Mouse (Mus musculus) megakaryocyte, adult 5-6 weeks (primary cell): ENCODE results near the gene Enpp3. TPM values are rescaled to one million over a fixed set of nuclear protein-coding genes. Genes with fewer than 3 reads are reported as not detected.

ENCODE experiments used
- ATAC-seq: 2 replicates; pipeline ENCODE4 v1.8.0; 2016; ENCODE audit warnings: mild to moderate bottlenecking, inconsistent platforms; ENCODE audit not compliant: poor library complexity, severe bottlenecking
- total RNA-seq, 2 experiments: library from RNA; stranded (forward) in 1 of 2; stranded (reverse) in 1 of 2; fragments of 153-499, 151-499 nt in 1 of 2; fragments of 221-1000, 200-1000 nt in 1 of 2; gene quantifications; 2 replicates each; pipeline versions ENCODE4 v1.2.3 to v1.2.4; 2015 to 2017

Gene Enpp3
- total RNA-seq (2015) (0.14 TPM in 1 of 2 replicates, not detected in the other), total RNA-seq (2017) (0.20 TPM in 1 of 2 replicates, not detected in the other)

DNA sequence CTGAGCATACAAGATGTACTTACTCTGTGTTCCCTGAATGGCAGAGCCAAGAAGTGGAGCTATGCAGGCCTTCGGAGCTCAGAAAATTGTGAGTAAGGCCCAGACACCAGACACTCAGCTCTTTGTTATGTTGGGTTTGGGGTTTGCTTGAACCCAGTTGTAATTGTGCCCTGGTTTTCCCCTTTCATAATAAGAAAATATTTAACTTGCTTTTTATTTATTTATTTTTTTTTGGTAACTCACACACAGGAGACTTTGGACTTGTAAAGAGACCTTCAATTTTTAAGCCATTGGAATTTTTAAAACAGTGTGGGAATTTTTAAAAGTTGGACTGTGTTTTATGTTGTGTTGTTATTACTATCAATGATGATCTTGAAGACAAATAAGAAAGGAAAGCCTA, at the start of gene Enpp3:
Gene Enpp3, minus strand, starts transcription at position 148 of the 400 bp plus-strand sequence.
- ATAC-seq = no peak

DNA sequence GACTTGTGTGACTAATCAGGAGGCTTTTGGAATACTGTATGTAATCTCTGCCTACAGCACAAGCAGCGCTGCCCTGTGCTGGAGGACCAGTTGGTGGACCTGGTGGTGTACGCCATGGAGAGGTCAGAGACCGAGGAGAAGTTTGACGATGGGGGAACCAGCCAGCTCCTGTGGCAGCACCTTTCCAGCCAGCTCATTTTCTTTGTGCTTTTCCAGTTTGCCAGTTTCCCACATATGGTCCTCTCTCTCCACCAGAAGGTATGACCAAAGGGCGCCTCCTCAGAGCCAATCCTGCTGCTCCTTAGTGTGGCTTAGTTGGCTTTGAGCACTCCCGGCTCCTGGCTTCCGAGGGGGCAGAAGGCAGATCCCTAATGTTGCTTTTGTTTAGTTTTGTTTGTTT, 45.7 kb upstream of the Enpp3 start:
- ATAC-seq = no peak

DNA sequence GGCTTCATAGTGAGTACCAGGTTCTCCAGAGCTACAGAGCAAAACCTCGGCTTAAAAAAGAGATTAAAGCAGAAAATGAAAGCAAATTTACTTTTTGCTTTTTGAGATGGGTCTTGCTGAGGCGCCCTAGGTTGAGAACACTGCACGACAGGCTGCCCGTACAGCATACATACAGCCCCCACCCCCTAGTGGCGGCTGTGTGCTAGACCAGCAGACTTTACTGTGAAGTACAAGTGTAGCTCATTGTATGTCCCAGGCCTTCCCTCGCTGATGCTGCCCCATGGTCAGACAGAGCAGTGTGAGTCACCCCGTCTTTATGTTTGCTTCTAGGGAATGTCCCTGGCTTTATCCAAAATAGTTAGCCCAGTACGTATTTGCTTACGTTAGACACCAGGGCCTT, 43.4 kb upstream of the Enpp3 start:
- ATAC-seq = no peak

DNA sequence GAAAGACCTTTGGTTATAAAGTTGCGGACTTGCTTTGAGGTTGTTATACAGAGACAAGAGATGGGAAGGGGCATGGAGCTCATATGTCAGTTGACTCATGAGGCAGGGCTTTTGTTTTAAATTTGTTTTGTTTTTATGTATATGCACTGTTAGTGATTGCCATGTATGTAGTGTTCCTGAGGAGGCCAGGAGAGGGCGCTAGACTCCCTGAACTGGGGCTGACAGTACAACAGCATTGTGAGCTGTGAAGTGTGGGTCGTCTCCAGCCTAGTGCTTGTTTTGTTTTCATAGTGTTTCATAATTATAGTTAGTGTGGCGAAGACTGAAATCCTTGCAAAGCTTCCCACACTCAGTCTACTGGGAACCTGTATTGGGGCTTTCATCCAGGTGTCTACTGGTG, 31.0 kb upstream of the Enpp3 start:
- ATAC-seq = no peak

DNA sequence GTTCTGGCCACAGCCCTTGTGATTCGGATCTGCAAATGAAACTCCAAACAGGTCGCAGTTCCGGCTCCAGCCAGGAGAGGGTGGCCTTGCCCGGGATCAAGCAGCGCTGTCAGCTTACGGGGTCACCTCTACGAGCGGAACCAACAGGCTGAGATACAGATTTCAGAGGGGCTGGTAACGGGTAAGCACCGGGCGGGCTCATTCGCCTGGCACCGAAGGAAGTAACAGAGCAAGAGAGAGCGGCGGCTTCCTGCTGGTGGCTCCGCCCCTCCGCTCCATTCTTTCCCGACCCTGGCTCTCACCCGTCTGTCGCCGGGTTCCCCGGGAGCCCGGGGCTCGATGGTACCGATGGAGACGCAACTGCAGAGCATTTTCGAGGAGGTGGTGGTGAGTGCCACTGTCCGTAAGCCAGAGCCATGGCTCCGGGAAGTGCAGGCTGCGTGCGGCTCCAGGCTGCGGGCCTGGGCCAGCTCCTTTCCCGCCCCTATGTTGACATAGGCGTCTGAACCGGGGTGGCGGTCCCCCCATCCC, 27.2 kb upstream of the Enpp3 start, which contains the start of gene Med23:
Gene Med23, plus strand, starts transcription at position 227 of the 531 bp plus-strand sequence.
- ATAC-seq = peak; percentile 99

DNA sequence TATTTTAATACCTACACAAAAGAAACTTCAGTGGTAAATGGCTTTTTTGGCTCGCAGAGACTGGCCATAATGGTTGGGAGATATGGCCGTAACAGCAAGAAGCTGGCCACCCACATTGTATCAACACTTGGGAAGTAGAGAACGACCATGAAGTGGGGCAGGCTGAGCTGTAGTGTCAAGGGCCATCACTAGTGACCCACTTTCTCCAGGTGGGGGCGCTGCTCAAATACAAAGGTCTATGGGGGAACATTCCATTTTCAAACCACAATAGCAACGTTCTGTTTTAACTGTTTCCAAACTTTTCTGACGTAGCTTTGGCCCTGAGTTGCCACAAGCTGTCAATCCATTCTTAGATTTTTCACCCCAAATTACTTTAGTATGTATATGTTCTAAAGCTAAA, 21.8 kb upstream of the Enpp3 start:
- ATAC-seq = no peak

DNA sequence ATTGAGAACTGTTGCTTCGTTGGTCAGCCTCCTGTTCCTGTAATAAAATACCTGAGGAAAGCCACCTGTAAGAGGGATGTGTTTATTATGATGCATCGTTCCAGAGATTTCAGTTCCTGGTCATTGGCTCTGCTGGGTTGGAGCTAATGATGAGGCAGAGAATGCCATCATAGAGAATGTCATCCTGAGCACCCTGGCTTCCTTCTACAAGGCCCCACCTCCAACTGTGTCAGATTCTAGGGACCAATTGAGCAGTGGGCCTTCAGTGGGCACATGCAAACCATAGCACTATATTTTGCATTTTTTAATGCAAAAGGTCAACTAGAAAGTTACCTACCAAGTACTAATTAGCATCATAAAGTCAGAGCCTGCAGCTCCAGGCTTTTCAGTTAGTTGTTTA, 20.5 kb upstream of the Enpp3 start:
- no peak for ATAC-seq

DNA sequence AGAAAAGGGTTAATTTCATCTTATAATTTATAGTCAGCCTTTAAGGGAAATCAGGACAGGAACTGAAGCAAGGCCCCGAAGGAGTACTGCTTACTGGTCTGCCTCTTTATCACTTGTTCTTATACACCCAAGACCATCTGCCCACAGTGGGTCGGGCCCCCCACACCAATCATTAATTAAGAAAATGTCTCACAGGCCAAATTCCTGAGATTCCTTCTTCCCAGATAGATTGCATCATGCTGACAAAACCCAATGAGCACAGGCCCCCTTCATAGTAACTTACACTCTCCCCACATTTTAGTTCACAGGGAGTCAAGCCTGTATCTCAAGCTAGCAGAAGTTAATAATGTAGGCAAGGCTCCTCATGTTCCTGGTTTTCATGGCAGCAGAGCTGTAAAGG, 625 bp downstream of the Enpp3 start:
- ATAC-seq = no peak

DNA sequence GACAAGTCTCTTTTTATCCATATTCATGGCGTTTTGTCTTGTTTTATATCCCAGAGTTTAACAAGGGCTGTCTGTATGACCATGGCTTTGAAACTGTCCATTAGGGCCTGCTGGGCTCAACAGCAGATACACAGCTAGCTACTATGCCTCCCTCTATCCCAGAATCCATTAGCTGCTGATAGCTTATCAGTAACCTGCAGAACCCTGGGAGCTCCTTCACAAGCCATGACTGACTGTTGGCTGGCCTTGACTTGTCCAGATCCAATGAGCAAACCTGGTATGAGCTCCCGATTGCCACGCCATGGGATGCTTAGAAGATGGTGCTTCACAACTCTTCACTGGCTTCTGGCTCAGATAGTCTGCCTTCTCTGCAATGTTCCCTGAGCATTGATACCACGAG, 1.8 kb downstream of the Enpp3 start:
- ATAC-seq = no peak

DNA sequence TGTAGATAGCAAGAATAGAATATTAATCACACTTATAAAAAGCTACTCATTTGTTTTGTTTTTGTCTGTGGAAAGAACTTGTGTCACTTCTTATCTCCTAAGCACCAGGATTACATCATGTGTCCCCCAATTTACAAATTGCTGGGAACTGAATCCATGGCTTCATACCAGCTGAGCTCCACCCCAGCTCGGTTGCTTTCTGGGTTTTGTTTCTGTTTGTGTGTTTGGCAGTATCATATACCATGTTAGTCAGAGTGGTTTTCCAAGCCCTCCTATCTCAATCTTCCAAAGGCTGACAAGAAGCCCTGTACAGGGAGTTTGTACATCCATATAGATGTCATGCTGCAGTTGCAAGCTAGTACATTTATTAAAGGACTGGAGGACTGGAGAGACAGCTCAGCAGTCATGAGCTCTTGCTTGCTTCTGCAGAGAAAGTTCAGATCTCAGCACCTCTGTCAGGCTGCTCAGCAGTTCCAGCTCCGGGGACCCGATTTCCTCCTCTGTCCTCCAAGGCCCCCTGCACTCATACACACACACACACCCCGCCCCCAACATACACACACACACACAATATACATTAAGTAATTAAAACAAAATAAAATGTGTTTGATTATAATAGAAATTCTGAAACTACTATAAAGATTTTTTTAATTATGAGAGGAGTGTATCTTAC, 6.1 kb downstream of the Enpp3 start:
- ATAC-seq = no peak

DNA sequence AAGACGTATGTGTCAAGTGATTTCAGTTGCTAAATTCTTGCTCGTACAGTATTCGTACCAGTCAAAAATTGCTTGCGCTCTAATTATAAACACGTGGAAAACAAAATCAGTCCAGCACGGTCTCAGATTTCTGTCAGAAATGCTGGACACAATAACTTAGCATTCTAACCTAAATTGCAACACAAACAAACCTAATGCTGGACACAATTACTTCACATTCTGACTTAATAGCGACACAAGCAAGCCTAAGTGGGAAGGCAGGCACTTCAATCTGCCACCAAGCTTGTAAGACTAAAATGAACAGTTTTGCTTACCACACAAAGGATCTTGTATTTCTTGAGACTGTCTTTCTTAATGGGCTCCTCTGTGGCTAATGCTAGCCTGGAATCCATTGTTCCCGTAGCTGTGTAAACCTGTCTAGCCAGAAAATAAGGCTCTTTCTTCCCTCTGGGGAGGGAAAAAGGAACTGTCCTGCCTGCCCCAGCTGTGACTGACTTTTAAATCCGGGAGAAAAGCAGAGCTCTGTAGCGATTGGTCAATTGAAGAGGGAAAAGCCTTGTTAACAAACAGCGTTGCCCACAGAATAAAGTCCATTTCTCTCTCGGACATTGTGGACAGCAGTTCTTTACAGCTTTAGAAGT, 6.8 kb downstream of the Enpp3 start:
- ATAC-seq = no peak

DNA sequence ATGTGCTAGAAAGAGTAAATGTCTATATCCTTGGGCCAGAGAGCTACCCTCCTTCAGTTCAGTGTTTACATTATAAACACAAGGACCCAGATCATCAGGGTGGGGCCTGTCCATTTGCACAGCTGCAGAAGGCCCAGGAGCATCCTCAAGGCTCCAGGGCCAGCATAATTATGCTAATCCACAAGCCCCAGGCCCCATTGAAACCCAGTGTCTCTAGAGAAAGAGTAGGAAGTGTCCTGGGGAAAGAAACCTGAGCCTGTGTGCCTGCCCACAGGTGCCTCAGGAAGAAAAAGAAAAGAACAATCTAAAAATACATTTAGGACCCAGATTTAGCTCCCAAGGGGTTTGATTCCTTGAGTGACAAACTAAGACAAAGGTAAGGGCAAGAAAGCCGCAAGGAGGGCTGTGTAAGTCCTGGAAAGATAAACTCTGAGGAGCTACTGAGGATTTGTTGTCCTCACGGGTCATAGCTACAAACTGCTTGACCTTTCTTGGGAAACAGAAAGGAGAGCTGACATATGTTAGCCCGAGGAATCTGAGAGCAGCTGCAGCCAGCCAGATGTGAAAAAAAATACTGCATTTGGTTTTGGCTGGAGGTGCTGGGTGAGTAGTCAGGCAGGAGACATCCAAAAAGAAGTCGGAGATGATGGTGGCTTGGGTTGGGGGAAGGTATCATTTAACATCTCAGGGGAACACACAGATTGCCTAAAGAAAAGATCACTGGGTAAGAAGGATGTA, 7.8 kb downstream of the Enpp3 start:
- ATAC-seq = no peak

DNA sequence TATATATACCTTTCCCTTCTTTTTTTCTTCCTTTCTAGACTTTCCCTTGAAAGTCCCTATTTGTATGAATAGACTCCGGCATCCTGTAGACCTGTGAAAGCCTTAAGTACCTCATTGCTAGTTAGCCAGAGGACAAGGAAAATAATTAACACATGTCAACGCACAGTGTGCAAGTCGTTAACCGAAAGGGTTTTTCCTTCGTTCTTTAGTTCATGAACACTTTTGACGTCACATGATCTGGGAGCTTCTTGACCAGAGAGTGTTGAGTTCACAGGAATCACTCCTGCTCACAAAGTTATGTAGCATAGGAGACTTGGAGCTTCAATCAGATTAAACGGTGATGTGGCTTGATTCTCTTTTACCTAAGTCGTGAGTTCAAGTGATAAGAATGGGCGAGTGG, 10.3 kb downstream of the Enpp3 start:
- no peak for ATAC-seq

DNA sequence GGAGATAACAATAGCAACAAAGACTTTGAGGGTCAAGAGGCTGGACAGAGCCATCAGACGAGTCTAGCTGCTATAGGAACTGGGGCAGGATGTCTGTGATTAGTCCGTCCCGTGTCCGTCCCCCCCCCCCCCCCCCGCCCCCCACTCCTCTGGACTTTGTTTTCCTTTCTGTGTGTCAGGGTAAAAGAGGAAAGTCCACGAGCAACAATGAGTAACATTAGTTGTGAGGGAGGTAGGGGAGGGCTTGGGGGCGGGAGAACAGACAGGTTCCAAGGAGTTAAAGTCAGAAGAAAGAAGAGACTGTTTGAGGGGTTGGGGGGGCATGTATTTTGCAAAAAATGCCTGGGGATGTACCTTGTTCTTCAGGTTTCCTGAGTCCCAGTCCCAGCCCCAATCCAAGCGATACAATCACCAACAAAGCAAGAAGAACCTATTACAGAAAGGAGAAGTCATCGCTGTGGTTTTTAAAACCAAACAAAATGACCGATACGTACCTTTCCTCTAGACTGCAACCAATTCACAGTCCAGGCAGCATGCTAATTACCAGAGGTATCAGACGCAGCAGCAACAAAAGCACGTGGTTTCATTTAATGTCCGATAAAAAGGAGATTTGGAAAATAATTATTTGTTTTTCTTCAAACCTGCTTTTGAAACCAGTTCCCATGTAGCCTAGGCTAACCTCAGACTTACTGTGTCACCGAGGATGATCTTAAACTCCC, 11.1 kb downstream of the Enpp3 start:
- no peak for ATAC-seq

DNA sequence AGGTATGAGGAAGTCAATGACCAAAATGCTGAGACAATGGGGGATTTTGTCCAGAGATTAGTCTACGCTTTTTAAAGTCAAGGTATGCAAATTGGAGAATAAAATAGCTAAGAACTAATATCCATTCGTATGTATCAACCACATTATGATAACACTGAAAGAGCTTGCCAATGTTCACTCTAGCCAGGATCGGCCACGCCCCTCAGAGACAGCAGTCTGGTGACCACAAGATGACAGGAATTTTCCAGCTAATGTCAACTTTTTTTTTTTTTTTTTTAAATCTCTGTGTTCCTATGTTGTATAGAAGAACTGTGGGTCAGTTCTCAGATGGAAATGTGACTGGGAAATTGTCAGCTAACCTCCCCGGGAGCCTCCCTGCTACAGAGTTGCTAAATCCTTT, 12.2 kb downstream of the Enpp3 start:
- no peak for ATAC-seq

DNA sequence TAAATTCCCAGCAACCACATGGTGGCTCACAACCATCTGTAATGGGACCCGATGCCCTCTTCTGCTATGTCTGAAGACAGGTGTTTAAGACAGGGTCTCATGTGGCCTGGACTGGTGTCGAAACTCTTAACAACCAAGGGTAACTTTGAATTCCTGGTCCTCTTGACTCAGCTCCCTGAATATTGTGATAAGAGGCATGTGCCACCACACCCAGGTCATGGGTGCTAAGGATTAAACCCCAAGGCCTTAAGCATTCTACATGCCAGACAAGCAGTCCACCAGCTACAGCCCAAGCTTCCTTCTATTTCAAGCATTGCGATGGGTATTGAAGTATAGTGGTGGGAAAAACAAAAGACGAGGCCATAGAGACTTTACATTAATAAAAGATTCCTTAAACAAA, 14.5 kb downstream of the Enpp3 start:
- no peak for ATAC-seq

DNA sequence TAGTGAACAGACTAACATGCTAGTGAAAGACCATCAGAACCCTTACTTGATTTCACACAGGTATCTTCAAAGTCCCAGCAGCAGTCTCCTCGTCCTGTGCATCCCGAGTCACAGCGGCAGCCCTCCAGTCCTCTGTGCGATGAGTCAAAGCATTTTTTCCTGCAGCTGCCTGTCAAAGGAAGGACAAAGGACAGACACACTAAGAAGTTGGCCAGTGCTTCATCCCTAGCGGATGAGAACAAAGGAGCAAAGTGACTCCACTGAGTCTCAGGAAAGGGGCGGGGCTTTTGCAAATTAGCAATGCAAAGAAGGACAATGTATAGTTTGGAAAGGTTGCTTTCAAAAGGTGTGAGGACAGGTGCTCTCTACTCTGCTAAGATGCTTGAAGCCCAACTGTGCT, 16.5 kb downstream of the Enpp3 start:
- no peak for ATAC-seq

DNA sequence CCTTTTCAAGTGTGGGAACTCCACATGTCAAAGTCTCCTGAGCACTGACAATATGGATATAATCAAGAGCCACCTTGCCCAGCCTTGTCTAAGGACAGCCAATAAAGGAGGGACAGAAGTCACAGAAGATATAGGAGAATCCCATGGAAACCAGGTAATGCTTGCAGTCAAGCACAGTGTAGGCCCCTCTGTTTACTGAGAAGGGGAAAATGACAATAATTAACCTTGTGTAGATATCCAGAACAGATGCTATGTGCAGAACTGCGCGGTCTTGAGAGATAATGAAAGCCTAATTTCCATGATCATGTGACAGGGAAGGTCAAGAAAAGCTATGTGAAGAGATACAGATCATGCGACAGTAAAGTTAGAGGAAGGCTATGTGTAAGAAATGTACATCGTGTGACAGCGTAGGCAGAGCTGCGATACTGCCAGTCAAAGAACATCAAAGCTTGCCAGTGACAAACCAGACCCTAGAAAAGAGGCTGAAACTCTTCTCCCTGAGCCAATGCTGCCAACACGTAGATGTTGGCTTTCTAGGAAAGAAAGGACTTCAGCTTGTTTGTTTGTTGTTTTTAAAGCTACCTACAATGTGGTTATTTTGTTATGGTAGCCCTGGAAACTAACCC, 17.1 kb downstream of the Enpp3 start:
- ATAC-seq = no peak

DNA sequence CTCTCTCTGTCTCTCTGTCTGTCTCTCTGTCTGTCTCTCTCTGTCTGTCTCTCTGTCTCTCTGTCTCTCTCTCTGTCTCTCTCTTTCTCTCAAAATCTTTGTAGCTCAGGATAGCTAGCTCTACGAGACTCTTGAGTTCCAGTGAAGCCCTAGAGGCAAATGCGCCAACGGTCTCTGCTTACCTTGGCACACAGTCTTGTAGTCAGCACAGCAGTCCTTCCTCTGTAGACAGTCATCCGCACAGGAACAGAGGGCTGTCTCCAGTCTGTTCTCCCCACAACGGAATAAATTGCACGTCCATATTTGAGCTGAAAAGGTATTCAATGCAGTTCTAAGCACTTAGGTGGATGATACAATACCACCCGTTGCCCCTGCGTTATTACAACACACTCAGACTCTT, 18.0 kb downstream of the Enpp3 start:
- no peak for ATAC-seq

DNA sequence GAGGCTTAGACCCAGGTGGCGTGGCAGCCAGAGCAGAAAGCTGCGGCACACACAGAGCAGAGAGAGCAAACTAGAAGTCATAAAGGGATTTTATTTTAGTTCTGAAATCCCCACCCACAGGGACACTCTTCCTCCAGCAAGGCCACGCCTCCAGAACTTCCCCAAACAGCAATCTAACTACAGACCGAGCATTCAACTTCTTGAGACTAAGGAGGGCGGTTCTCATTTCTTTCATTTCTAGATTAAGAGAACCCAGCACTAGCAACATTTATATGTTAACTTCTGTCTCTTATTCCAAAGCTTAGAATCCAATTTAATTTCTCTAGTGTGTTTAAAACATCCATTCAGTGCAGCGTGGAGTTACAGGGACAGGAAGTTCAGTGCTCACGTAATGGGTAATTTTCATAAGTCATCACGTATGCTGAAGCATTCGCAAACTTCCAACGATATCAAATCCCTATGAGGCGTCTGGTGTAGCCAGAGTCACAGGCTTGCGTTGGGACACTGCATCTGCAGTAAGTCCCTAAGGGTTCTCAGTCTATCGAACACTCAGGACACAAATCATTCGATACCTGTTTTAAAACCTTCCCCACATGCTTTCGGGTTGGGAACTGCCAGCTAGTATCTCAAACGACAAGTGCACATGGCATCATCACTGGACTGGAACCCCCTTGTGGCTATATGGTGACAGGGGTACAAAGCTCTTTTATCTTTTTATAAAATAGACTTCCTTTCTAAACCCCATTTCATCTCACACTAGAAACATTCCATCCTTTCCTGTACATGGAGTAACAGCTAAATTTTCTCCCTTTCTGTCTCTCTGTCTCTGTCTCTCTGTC, 18.7 kb downstream of the Enpp3 start:
- ATAC-seq = peak; percentile 92
